Mouse (Mus musculus) thymus, adult 2 months (tissue): ENCODE results near the gene Raph1. TPM values are rescaled to one million over a fixed set of nuclear protein-coding genes. Genes with fewer than 3 reads are reported as not detected.

Source experiments
- DNase-seq: peaks from one replicate; pipeline ENCODE4 v3.0.0; 2021
- H3K27ac ChIP-seq: fragments of 200-500 bp; 2 replicates; pipeline ENCODE4 v1.5.1; 2012; ENCODE audit warnings: low read length, control low read depth; ENCODE audit not compliant: control insufficient read depth, insufficient read depth
- H3K27me3 ChIP-seq: fragments of 200-500 bp; 2 replicates; pipeline ENCODE4 v1.6.1; 2012; ENCODE audit warnings: mild to moderate bottlenecking, low read length, moderate library complexity, mixed read lengths; ENCODE audit not compliant: control insufficient read depth, insufficient read depth
- H3K36me3 ChIP-seq: fragments of 200-500 bp; 2 replicates; pipeline ENCODE4 v1.6.1; 2012; ENCODE audit warnings: mild to moderate bottlenecking, low read length, moderate library complexity; ENCODE audit not compliant: control insufficient read depth, insufficient read depth
- H3K4me1 ChIP-seq: fragments of 200-500 bp; replicated peaks from 2 replicates; pipeline ENCODE4 v1.6.1; 2012; ENCODE audit warnings: low read length; ENCODE audit not compliant: control insufficient read depth, insufficient read depth
- H3K4me3 ChIP-seq: fragments of 200-500 bp; 2 replicates; pipeline ENCODE4 v1.5.1; 2012; ENCODE audit warnings: mild to moderate bottlenecking, low read length, control low read depth, moderate library complexity; ENCODE audit not compliant: control insufficient read depth, insufficient read depth
- CTCF ChIP-seq: fragments of 200-500 bp; IDR thresholded peaks from 2 replicates; pipeline ENCODE4 v1.5.1; 2012; ENCODE audit warnings: mild to moderate bottlenecking, control low read depth, low read length, moderate library complexity, borderline replicate concordance; ENCODE audit not compliant: control insufficient read depth, poor library complexity, insufficient read depth; ENCODE audit errors: extremely low read depth
- POLR2A ChIP-seq: fragments of 200-500 bp; IDR thresholded peaks from 2 replicates; pipeline ENCODE4 v1.6.1; 2012; ENCODE audit warnings: mild to moderate bottlenecking, low read length, control low read depth, moderate library complexity; ENCODE audit not compliant: control insufficient read depth, poor library complexity, insufficient read depth; ENCODE audit errors: extremely low read depth
- WGBS: fragments of 180-500 bp; shearing (Covaris S2); methylation state at CpG from one replicate; pipeline ENCODE4 v1.1.7; 2018; 5-methylcytosine and 5-hydroxymethylcytosine counted together
- polyA plus RNA-seq: library from polyadenylated mRNA; depleted of rRNA; stranded (reverse); fragments of >200 nt; gene quantifications from 2 replicates; pipeline ENCODE4 v1.2.3, GENCODE M21; 2012

Gene Raph1
- polyA plus RNA-seq, 1 experiment, result 7.1 TPM

DNA sequence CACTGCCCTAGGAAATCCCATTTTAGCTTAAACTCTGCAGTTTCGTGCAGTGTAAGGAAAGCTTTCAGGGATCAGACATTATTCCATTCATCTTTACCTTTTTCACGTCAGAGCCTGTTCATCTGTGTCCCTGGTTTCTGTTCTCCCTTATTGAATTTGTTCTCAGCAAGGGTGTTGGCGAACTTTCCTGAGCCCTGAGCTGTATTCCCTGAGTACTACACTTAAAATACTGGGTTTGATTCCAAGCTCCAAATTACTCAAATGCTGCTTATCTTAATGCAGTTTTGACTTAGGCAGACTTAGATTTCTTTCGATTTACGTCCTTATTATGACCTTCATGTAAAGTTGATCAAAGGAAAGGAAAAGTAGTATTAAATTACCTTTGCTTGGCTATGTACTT is 417 bp upstream of the Raph1 start:
- DNase-seq, result no peak
- Histone ChIP-seq H3K4me1 (peaks cover 8% of the 10 kb centered on the region), H3K27me3 (peaks cover 2% of the 10 kb centered on the region), H3K27ac (no peak overlapping the region), H3K4me3 (peak overlapping the region; percentile 73; the same call in 1 of the 2 replicates), H3K36me3 (no peaks in the 10 kb centered on the region)
- TF ChIP-seq POLR2A, result no peak
- TF ChIP-seq CTCF, result no peak
- WGBS, result 40% methylated on average over 5 of the region's 5 CpGs

DNA sequence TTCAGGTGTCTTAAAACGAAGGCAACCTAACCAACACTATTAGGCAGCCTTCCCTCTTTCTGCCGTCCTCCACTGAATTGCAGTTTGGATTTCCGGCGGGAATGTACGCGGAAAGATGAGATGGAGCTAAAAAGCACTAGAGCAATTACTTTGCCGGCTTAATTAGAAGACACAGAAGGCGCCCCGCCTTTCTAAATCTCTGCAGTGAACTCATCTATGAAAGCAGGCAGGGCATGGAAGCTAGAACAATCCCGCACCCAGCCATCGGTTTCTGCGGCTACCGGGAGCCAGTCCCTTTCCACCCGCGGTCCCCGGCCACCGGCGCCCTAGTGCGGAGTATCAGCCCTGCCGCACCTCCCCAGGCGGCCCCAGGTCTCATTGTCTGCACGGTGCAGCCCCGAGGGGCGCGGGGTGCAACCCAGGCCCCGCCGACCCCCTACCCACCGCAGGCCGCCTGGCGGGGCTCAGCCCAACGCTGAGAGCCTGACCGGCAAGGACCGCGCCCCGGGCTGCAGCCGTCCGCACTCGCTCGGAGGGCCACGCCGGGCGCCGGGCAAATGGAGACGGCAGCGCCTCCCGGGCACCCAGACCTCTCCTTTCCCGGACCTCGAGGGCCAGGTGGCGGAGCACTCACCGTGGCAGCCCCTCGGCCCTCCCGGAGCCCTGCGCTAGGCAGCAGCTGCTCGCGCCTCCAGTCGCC is 823 bp downstream of the Raph1 start:
- no peaks in the 10 kb centered on the region for H3K36me3 ChIP-seq
- no peak for TF ChIP-seq CTCF
- TF ChIP-seq POLR2A, result no peak
- no peak overlapping the region for H3K27ac ChIP-seq
- H3K27me3 ChIP-seq, result peaks cover 2% of the 10 kb centered on the region
- H3K4me1 ChIP-seq, result peaks cover 8% of the 10 kb centered on the region
- WGBS, result 1% methylated on average over 56 of the region's 56 CpGs
- peak; percentile 32 for DNase-seq
- H3K4me3 ChIP-seq, result peak overlapping the region; percentile 73

DNA sequence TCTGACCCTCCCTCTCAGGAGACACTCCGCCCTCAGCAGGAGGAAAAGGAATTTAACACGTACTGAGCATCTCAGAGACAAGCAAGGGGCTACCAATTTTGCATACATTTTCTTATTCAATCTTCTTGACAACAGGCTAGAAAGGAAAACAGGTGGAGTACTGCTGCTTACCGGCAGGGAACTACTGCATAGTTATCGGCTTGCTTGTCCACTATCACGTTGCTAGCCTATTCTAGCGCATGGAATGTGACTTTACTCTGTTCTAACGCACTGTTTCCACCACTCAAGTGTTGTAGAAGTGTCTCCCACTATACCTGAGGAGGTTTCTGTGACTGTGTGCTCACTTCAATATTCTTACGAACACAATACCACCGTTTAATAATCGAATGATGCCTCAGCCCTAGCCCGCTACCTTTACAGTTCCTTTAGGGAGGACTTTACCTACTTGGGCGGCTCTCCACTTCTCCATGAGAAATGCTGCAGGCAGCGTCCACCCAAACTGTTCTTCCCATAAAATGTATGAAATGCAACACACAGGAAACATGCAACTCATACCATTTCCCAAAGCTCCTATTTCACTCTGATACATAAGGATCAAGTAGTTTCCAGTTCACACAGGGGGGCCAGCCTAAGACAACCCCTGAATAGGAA is 1.5 kb downstream of the Raph1 start:
- Histone ChIP-seq H3K27me3 (peaks cover 2% of the 10 kb centered on the region), H3K4me3 (peak overlapping the region; percentile 73; the same call in 1 of the 2 replicates), H3K36me3 (no peaks in the 10 kb centered on the region), H3K4me1 (peaks cover 8% of the 10 kb centered on the region), H3K27ac (no peak overlapping the region)
- 12% methylated on average over 13 of the region's 13 CpGs for WGBS
- no peak for TF ChIP-seq POLR2A
- no peak for TF ChIP-seq CTCF
- DNase-seq, result peak; percentile 9

DNA sequence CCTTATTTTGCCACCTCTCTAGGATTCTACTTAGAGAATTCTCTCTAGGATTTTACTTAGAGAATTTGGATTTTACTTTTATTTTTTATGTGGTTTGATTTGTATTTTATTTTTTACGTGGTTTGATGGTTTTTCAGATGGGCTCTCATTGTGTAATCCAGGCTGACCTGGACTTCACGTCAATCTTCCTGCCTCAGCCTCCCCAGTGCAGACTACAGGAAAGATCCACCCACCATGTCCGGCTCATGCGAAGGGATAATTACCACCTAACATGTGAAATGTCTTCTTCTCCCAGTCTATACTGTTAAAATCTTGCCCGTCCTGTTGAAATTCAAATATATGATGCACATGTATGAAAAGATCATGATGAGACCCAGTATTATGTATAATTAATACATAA is 2.2 kb downstream of the Raph1 start:
- Histone ChIP-seq H3K36me3 (no peaks in the 10 kb centered on the region), H3K4me1 (peaks cover 8% of the 10 kb centered on the region), H3K27ac (no peak overlapping the region), H3K27me3 (peaks cover 2% of the 10 kb centered on the region), H3K4me3 (no peak overlapping the region)
- WGBS, result 88% methylated on average over 5 of the region's 5 CpGs
- TF ChIP-seq CTCF (no peak), POLR2A (no peak)
- no peak for DNase-seq

DNA sequence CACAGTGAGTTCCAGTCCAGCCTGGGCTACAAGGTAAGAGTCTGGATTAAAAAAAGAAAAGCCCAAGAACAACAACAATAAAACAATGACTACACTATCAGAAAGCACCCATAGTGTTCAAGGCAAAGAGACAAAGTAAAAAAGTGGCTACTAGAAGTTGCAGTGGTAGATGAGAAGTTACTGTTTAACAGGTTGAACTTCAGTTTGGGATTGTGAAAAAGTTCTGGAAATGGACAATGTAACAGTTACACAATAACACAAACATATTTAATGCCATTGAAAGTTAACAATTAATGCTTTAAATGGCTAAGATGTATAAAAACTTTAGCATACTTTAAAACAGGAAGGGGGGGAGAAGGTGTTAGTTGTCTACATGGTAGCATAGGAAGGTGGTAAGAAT is 3.9 kb downstream of the Raph1 start:
- Histone ChIP-seq H3K36me3 (no peaks in the 10 kb centered on the region), H3K27ac (no peak overlapping the region), H3K4me1 (peaks cover 5% of the 10 kb centered on the region), H3K27me3 (peaks cover 2% of the 10 kb centered on the region), H3K4me3 (no peak overlapping the region)
- DNase-seq, result no peak
- TF ChIP-seq CTCF (no peak), POLR2A (no peak)

DNA sequence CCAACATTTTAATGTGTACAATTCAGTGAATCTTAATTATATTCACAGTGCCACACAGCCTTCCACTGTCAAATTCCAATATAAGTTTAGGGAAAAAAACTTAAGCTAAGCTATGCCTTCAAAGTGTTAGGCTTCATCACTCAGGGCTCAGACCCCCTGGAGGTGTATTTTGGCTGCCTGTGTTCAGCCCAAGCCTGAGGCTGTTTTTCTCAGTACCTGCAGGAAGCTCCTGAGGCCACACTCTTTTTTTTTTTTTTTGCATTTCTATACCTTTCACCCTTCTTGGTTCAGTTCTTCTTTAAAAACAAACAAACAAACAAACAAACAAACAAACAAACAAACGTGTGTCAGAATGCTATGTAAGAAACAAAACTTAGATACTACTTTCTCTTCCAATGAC is 23.2 kb downstream of the Raph1 start:
- no peak for DNase-seq
- WGBS, result 95% methylated on average over 1 of the region's 1 CpGs

More for the DNA sequence above, 23.2 kb downstream of the Raph1 start:
- H3K27me3 ChIP-seq, result no peaks in the 10 kb centered on the region
- no peaks in the 10 kb centered on the region for H3K4me1 ChIP-seq
- no peaks in the 10 kb centered on the region for H3K36me3 ChIP-seq
- no peak overlapping the region for H3K4me3 ChIP-seq
- no peak for TF ChIP-seq POLR2A
- TF ChIP-seq CTCF, result no peak
- H3K27ac ChIP-seq, result no peak overlapping the region
